Mouse (Mus musculus): ENCODE results near the gene Olfr851. TPM values are rescaled to one million over a fixed set of nuclear protein-coding genes. Genes with fewer than 3 reads are reported as not detected.

Olfr851 gene
- polyA plus RNA-seq (2012), result not detected in 2 replicates

- TF ChIP-seq GATA1 (IDR thresholded peaks at IDR 0.05; ENCODE audit: low read length), result no peak
These were observed at the start of gene Olfr851 for GRCm38 (mm10) chr9:19492995-19493394. Olfr851 (plus strand) TSS chr9:19493295.

DNA sequence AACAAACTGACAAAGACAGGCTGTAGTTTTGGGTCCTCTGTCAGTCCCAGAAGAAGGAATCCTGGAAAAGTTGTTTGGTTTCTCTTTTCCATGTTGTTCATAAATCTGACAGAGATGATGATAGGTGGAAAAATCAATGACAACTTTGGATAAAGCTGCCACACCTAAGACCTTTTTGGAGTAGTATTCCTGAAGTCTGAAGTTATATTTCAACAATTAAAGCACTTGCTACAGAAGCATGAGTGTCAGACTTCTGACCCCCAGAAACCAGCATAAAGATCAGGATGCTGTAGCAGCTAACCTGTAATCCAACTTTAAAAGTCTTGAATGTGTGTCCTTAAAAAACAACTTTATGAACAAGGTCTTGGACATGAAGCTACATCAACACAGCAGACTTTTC lies 14.9 kb upstream of the Olfr851 start, which contains the start of gene Olfr850:
TSS of gene Olfr850 (minus strand) at position 101 of the 400 bp plus-strand sequence.
- no peak for TF ChIP-seq GATA1 (IDR thresholded peaks at IDR 0.05; ENCODE audit: low read length)

DNA sequence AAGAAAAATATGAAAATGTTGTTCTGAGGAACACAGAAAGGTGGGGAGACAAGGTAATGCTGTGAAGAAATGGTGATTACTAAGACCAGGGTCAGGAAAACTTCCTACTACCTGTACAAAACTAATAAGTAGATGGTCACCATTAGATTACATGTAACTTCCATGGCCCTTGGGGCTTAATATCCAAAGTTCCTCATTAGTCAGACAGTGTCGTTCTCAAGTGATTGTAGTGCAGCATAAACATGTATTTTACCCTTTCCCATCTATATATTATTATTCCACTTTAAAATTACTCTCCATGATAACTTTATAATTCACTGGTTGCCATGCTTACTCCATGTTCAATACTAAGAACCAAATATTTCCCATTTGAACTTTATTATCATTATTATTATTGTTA lies 47.9 kb downstream of the Olfr851 start, which contains the start of gene Olfr853:
TSS of gene Olfr853 (minus strand) at position 101 of the 400 bp plus-strand sequence.
- TF ChIP-seq GATA1 (IDR thresholded peaks at IDR 0.05; ENCODE audit: low read length), result no peak

Other genes starting within 250 kb of the Olfr851 start
- gene Olfr843, start 241.3 kb upstream of the Olfr851 start, polyA plus RNA-seq (2012), result not detected in 2 replicates
- not detected in 2 replicates for gene Olfr844, start 176.9 kb upstream of the Olfr851 start, polyA plus RNA-seq (2012)
- gene Olfr845, start 156.8 kb upstream of the Olfr851 start, polyA plus RNA-seq (2012), result not detected in 2 replicates
- not detected in 2 replicates for gene Olfr846, start 129.3 kb upstream of the Olfr851 start, polyA plus RNA-seq (2012)
- not detected in 2 replicates for gene Olfr847, start 114.6 kb upstream of the Olfr851 start, polyA plus RNA-seq (2012)
- gene Olfr849, start 53.0 kb upstream of the Olfr851 start, polyA plus RNA-seq (2012), result not detected in 2 replicates
- not detected in 2 replicates for gene Olfr850, start 15.0 kb upstream of the Olfr851 start, polyA plus RNA-seq (2012)
- gene Olfr853, start 47.8 kb downstream of the Olfr851 start, polyA plus RNA-seq (2012), result not detected in 2 replicates
- gene Olfr854, start 74.1 kb downstream of the Olfr851 start, polyA plus RNA-seq (2012), result not detected in 2 replicates
- not detected in 2 replicates for gene Olfr855, start 89.3 kb downstream of the Olfr851 start, polyA plus RNA-seq (2012)
- 0.52 and 0.69 TPM in 2 replicates for gene Zfp317, start 128.8 kb downstream of the Olfr851 start, polyA plus RNA-seq (2012)
- gene Olfr857, start 216.1 kb downstream of the Olfr851 start, polyA plus RNA-seq (2012), result not detected in 2 replicates